Mouse (Mus musculus): Measurements from ENCODE around the gene Fam19a2. TPM values are rescaled to one million over a fixed set of nuclear protein-coding genes. Genes with fewer than 3 reads are reported as not detected.

The Fam19a2 gene
- polyA plus RNA-seq (2012; ENCODE audit: insufficient read depth, insufficient read length, missing spikeins): not detected in 2 replicates

DNA sequence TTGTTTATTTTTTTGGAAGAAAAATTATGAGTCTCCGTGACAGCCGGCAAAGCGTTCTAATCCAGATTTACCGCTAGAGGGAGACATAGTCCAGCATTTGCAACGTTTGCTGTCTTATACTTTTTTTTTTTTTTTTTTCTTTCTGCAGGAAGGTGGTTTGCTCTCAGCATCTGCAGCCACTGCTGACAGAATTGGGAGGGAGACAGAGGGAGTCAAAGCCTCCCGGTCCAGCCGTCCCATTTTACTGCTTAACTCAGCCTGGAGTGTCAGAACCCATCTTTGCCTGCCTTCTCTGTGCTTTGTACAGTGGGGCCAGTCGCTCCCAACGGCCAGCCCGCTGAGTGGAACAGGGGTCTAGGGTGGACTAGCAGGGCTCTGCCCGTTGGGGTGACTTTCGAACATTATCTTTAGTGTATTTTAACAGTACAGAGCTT lies at the start of gene Fam19a2:
TSS of gene Fam19a2 (plus strand) at position 121 of the 434 bp plus-strand sequence.
- Histone ChIP-seq H3K4me3 (ENCODE audit: insufficient read depth, low read depth, low read length) (peak within 1 kb of the TSS; percentile 14), H3K4me1 (ENCODE audit: control insufficient read depth, insufficient read depth, insufficient read length, low read length) (no peaks in the 10 kb centered on the region), H3K27ac (replicated peaks; ENCODE audit: low read depth, low read length) (no peak within 1 kb of the TSS)

DNA sequence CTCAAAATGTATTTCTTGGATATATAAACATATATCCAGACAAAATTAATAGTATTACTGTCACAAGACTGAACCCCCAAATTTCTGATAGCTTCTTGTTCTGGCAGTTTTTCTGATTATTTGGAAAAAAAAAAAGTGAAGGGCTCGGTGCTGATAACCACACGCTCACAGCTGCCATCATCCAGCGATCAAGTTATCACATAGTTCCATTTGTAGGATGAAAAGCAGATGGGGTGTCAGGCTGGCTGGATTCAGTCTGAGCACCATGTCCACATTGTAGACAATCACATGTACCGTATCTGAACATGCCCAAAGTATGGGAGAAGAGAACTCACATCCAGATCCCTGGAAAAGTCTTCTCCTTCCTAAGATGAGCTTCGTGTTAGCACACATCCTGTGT lies 41.0 kb upstream of the Fam19a2 start:
- H3K27ac ChIP-seq (replicated peaks; ENCODE audit: low read depth, low read length): no peak overlapping the region
- no peak overlapping the region for H3K4me3 ChIP-seq (ENCODE audit: insufficient read depth, low read depth, low read length)
- H3K4me1 ChIP-seq (ENCODE audit: control insufficient read depth, insufficient read depth, insufficient read length, low read length): no peaks in the 10 kb centered on the region

DNA sequence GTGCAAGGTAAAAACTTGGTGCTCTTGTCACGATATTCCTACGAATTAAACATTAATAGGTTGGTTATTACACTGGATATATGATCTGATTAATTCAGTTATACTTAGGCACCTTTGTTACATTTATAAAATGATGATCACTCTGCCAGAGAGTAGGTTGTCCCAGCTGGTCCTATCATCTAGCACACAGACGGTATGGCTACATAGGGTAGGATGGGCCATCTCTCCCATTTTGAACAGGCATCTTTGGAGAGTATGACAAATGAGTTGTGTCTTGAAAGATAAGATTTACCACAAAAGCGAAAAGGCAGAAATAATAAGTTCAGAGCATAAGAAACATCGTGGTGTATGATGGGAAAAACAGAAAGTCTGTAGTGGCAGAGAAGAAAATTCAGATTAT lies 34.4 kb upstream of the Fam19a2 start:
- Histone ChIP-seq H3K4me3 (ENCODE audit: insufficient read depth, low read depth, low read length) (no peak overlapping the region), H3K4me1 (ENCODE audit: control insufficient read depth, insufficient read depth, insufficient read length, low read length) (no peaks in the 10 kb centered on the region), H3K27ac (replicated peaks; ENCODE audit: low read depth, low read length) (no peak overlapping the region)

DNA sequence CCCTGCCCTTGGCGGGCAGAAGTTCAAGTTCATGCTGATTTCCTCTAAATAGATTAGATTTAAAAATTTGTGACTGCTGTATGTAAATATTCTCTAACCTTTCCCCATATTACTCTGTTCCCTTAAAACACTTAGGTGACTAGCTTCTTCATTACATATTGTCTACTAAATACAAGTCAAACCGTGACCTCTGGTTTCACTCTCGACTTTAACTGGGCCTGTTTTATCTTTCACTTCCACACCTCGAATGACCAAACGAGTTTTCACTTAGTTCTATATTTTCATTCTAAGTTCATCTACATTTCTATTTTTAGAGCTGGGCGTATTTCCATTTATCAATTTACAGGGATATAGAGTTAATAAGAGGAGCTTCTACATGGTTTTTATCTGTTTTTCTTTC lies 15.7 kb upstream of the Fam19a2 start:
- H3K4me3 ChIP-seq (ENCODE audit: insufficient read depth, low read depth, low read length): no peak overlapping the region
- no peak overlapping the region for H3K27ac ChIP-seq (replicated peaks; ENCODE audit: low read depth, low read length)

DNA sequence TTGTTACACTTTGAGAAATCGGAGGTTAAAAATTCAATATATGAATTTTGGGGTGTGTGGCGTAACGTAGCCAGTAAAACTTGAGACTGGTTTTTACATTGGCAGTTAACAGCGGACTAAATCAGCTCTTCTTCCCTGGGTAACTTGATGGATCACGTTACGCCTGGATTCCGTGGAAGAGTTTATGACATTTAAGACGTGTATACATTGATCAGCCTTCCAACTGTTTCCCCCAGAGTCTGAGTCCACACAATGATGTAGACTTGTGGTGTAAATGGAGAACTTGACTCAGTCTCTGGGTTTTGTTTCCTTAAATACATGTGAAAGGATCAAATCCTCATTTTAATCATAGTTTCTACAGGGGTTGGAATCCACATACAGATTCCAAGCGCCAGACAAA lies 11.9 kb upstream of the Fam19a2 start:
- H3K27ac ChIP-seq (replicated peaks; ENCODE audit: low read depth, low read length): no peak overlapping the region
- no peak overlapping the region for H3K4me3 ChIP-seq (ENCODE audit: insufficient read depth, low read depth, low read length)
- no peaks in the 10 kb centered on the region for H3K4me1 ChIP-seq (ENCODE audit: control insufficient read depth, insufficient read depth, insufficient read length, low read length)

More for the DNA sequence above, 15.7 kb upstream of the Fam19a2 start:
- H3K4me1 ChIP-seq (ENCODE audit: control insufficient read depth, insufficient read depth, insufficient read length, low read length): no peaks in the 10 kb centered on the region

DNA sequence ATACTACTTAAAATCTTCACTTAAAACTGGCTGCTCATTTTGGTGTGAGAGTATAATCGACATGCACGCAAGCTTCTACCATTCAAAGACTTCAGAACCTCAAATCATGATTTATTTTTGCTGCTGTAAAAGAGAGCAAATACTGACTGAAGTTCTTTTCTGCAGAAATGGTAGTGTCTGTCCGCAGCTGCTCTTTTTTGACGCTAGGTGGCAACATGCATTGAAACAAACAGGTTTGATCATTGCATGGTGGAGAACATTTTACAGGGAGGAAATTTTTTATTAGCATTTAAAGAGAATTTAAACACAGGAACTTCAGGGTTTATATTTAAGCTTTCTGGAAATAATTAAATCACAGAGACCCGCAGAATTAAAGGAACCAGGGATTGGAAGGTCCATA lies 9.5 kb upstream of the Fam19a2 start:
- no peak overlapping the region for H3K4me3 ChIP-seq (ENCODE audit: insufficient read depth, low read depth, low read length)
- no peak overlapping the region for H3K27ac ChIP-seq (replicated peaks; ENCODE audit: low read depth, low read length)
- no peaks in the 10 kb centered on the region for H3K4me1 ChIP-seq (ENCODE audit: control insufficient read depth, insufficient read depth, insufficient read length, low read length)

DNA sequence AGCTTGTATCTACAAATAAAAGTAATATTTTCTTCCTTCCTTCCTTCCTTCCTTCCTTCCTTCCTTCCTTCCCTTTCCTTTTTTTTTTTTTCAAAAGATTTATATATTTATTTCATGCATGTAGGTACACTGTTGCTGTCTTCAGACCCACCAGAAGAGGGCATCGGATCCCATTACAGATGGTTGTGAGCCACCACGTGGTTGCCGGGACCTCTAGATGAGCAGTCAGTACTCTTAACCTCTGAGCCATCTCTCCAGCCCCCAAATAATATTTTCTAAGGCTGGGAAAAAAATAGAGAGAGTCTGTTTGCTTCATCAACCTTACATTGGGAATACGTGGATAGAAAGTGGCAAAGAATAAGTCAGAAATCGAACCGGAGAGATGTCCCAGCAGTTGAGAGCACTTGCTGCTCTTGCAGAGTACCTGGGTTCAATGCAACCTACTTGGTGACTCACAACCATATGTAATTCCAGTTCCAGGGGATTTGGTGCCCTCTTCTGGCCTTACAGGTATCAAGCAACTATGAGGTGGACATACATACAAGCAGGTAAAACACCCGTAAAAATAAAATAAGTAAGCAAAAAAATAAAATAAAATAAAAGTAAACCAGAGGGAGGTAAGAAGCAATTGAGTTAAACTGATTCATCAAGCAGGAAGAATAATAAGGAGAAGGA lies 8.0 kb upstream of the Fam19a2 start:
- no peak overlapping the region for H3K4me3 ChIP-seq (ENCODE audit: insufficient read depth, low read depth, low read length)
- H3K4me1 ChIP-seq (ENCODE audit: control insufficient read depth, insufficient read depth, insufficient read length, low read length): no peaks in the 10 kb centered on the region
- no peak overlapping the region for H3K27ac ChIP-seq (replicated peaks; ENCODE audit: low read depth, low read length)

DNA sequence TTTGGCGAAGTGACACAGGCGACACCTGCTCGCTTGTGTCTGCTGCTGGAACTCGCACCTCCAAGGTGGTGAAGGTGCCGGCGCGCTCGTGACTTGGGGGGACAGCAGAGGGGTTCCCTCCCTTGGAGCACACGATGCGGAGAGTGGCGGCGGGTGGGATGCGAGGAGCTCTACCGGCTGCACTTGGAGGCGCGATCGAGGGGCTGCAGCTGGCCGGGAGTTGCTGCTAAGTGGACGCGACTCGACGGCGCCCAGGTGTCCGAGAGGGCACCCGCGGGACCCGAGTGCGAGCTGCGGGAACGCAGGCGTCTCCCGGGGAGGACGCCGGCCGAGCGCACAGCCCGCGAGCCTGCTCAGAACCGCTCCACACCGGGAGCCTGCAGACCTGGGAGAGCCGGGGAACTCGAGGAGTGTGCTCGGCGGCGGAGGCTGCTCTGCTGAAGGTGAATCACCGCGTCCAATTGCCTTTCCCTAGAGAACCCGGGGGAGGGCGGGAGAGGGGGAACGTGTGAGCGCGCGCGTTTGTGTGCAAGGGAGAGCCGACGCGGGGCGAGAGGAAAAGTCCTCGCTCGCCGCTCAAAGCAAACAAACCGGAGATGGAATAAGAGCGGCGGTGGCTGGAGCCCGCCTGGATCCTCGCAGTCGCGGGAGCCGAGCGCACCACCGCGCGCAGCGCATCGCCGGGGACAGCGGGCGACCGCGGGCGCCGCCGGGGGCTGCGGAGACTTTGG lies 830 bp downstream of the Fam19a2 start:
- Histone ChIP-seq H3K4me3 (ENCODE audit: insufficient read depth, low read depth, low read length) (peak overlapping the region; percentile 14), H3K27ac (replicated peaks; ENCODE audit: low read depth, low read length) (no peak overlapping the region), H3K4me1 (ENCODE audit: control insufficient read depth, insufficient read depth, insufficient read length, low read length) (no peaks in the 10 kb centered on the region)

DNA sequence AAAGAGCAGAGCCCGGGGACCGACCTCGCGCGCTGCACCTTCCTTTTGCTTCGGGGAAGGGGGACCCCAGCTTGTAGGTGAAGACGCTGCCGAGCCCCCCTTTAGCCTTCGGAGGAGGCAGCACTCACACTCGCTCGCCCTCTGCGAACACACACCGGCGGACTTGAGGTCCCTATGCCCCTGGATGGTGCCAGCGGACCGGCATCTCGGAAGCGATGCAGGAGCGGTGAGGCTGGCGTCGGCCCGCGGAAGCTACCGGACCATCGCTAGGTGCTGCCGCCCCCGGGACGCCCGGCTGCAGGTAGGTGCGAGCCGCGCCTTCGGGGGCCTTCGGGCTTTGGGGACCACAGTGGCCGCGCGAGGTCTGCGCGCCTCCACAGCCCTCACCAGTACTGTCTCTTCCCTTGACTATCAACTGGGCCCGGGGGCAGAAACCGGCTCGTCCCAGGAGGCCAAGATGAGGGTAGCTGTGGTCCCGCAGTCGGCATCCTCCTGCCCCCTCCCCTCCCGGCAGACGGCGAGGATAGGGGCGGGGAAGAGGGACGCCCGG lies 1.5 kb downstream of the Fam19a2 start:
- Histone ChIP-seq H3K27ac (replicated peaks; ENCODE audit: low read depth, low read length) (no peak overlapping the region), H3K4me1 (ENCODE audit: control insufficient read depth, insufficient read depth, insufficient read length, low read length) (no peaks in the 10 kb centered on the region), H3K4me3 (ENCODE audit: insufficient read depth, low read depth, low read length) (peak overlapping the region; percentile 14; the same call in 1 of the 2 replicates)

DNA sequence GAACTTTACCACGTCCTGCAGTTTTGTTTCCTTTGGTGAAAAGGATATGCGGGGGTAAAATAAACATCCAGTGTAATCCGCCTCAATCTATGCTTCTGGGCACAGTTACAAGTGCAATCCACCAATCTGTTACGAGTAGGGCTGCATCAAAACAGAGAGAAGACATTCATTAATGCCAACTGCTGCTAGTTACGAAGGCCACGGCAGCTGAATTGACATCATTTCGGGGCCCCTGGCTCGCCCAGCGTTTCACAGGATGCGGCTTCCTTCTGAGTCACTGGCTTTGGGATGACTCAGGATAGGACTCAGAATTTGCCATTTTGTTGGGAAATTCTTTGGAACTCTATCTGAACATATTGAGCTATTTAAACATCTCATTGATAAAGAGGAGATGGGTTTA lies 4.8 kb downstream of the Fam19a2 start:
- no peak overlapping the region for H3K27ac ChIP-seq (replicated peaks; ENCODE audit: low read depth, low read length)

DNA sequence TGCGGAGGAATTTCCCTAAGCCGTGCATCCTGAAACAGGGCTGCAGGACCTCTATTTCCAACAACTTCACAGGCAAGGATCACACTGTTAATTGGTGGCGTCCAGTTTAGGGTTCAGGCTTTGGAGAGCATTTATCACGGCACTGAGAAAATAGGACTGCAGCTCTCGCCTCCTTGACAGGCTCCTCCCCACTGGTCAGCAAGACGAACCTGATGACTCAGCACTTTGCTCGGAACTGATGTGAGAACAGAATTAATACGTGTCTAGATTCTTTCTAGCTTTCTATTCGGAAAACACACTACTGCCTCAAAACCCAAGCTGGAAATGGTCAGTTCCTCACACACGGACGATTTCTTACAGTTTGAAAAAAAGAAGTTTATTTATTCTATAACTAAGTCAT lies 10.8 kb downstream of the Fam19a2 start:
- no peaks in the 10 kb centered on the region for H3K4me1 ChIP-seq (ENCODE audit: control insufficient read depth, insufficient read depth, insufficient read length, low read length)
- H3K4me3 ChIP-seq (ENCODE audit: insufficient read depth, low read depth, low read length): no peak overlapping the region
- H3K27ac ChIP-seq (replicated peaks; ENCODE audit: low read depth, low read length): no peak overlapping the region

More for the DNA sequence above, 4.8 kb downstream of the Fam19a2 start:
- Histone ChIP-seq H3K4me1 (ENCODE audit: control insufficient read depth, insufficient read depth, insufficient read length, low read length) (no peaks in the 10 kb centered on the region), H3K4me3 (ENCODE audit: insufficient read depth, low read depth, low read length) (no peak overlapping the region)

DNA sequence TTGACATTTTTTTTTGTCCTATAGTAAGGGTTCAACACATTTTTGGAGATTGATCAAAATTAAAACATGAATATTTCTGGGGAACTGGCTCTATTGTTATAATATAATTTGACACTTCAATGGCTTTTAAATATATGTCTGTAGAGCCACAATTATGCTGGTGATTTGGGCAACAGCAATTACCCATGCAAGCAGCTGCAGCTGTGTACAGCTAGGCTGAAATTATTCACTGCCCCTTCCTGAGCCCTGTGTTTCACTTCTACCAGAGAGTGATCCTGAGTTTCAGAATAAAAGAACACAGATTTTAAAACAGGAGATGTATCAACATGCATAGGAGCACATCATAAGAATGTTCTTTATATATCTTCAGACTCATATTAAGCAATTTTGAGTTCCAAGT lies 43.5 kb downstream of the Fam19a2 start:
- no peak overlapping the region for H3K4me3 ChIP-seq (ENCODE audit: insufficient read depth, low read depth, low read length)
- no peak overlapping the region for H3K27ac ChIP-seq (replicated peaks; ENCODE audit: low read depth, low read length)
- H3K4me1 ChIP-seq (ENCODE audit: control insufficient read depth, insufficient read depth, insufficient read length, low read length): no peaks in the 10 kb centered on the region

DNA sequence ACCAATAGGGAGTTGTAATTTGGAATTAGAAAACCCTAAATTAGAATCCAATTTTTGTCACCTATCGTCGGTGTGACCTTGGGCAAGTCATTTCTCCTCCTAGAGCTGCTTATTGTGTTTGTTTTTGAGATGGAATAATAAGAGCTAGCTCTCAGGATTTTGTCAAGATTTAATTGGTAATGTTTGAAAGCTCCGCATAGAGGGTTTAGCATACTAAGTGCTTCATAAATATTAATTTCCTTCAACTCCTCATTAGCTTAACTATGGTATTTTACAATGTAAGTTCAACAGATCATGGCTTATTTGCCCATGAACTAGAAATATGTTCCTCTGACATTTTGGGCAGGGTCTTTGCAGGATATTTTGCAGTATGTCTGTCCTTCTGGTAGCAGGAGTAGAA lies 62.5 kb downstream of the Fam19a2 start:
- Histone ChIP-seq H3K4me1 (ENCODE audit: control insufficient read depth, insufficient read depth, insufficient read length, low read length) (no peaks in the 10 kb centered on the region), H3K4me3 (ENCODE audit: insufficient read depth, low read depth, low read length) (no peak overlapping the region), H3K27ac (replicated peaks; ENCODE audit: low read depth, low read length) (no peak overlapping the region)

DNA sequence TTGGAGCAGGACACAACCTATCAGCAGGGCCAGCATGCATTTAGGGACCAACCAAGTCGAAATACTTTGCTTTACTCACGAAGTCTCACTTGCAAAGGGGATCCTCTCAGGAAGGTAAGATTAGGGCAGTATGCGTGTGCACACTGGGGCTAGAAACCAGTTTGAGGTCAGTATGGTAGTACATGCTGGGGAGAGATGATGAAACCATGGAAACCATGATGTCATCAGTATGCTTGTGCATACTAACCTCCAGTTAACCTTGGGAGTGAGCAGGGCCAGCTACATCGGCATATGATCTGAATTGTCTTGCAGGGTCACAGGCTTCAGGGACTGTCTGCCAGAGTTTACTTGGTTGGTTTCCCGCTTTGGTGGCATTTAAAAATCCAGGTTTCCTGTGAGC lies 77.5 kb downstream of the Fam19a2 start:
- no peak overlapping the region for H3K4me3 ChIP-seq (ENCODE audit: insufficient read depth, low read depth, low read length)
- no peak overlapping the region for H3K27ac ChIP-seq (replicated peaks; ENCODE audit: low read depth, low read length)
- no peaks in the 10 kb centered on the region for H3K4me1 ChIP-seq (ENCODE audit: control insufficient read depth, insufficient read depth, insufficient read length, low read length)

DNA sequence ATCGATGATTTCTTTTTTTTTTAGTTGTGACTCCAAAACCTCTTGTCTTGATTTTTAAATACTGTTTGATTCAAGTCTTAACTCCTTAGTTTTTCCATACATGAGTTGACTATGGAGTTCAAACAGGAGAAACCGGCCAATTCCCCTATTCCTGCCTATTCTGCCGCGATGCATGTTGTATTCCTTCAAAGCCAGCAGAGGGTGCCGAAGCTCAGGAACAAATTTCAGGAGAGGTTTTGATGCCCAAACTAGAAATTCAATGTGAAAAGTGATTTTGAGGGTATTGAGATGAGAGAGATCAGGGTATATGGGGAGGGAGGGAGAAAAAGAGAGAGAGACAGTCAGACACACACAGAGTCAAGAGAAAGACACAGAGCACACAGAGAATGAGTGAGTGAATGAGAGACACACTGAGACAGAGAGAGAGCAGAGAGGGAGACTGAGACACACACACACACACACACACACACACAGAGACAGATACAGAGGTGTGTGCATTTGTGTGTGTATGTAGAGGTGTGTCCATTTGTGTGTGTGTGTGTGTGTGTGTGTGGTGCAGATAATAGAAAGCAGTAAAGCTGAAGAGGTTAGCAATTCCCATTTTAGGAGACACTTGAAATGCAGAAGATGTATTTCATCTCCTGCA lies 78.9 kb downstream of the Fam19a2 start:
- Histone ChIP-seq H3K4me3 (ENCODE audit: insufficient read depth, low read depth, low read length) (no peak overlapping the region), H3K27ac (replicated peaks; ENCODE audit: low read depth, low read length) (no peak overlapping the region), H3K4me1 (ENCODE audit: control insufficient read depth, insufficient read depth, insufficient read length, low read length) (no peaks in the 10 kb centered on the region)
